Mouse (Mus musculus) neutrophil, adult 5-6 weeks (primary cell): ENCODE results near the gene Adgrv1. TPM values are rescaled to one million over a fixed set of nuclear protein-coding genes. Genes with fewer than 3 reads are reported as not detected.

Experiments
- ATAC-seq: fragments of 151-379, 151-347 bp; 2 replicates; pipeline ENCODE4 v1.8.0; 2017; ENCODE audit warnings: mild to moderate bottlenecking, moderate TSS enrichment; ENCODE audit not compliant: insufficient number of reproducible peaks, poor library complexity, low FRiP score, severe bottlenecking; ENCODE audit errors: extremely low read depth
- total RNA-seq: library from RNA; stranded (forward); fragments of 200-1000 nt; gene quantifications from 2 replicates; pipeline ENCODE4 v1.2.3, GENCODE M21; 2017

Adgrv1 gene
- total RNA-seq, 1 experiment from 2014 or later: 0.47 TPM

DNA sequence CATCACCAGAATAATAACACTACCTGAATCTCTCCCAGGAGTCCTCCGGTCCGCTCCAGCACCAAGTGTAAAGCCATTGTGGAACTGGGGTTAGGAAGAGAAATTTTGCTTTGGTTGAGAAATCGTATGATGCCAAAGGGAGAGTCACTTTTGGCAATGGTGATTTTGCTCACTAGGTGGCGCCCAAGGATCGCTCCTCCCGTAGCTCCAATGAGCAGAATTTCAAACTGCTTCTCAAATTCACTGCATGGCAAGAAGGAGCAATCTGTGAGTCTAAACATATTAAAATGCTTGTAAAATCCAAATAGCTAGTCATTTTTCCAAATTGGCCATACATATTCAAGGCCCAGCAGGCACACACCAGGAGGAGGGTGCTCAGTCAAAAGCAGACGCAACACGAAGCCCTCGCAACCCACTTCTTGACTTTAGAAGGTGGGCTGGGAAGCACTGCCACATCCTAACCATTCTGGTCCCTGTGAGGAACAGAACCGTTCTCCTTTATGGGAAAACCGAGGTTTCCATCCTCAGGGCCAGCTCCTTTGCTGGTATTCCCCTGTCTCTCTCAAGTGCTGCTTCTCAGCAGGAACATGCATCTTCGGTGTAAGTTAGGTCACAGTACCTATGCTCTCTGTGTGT lies 193.4 kb downstream of the Adgrv1 start:
- peak; percentile 51; the same call in 1 of the 2 replicates for ATAC-seq

DNA sequence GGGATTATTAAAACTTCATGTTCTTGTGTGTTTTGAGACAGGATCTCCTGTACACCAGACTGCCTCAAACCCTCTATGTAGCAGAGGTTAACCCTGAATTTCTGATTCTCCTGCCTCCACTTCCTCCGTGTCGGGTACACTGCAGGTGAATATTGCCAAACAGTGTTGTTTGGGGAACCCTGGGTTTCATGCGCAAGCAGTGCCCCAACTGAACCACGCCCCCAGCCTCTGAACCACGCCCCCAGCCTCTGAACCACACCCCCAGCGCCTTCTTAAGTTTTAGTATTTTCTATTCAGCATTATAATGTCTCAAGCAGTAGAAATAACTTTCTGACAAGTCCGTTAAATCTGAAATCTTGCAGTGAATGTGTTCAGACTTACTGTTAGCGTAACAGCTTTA lies 195.9 kb downstream of the Adgrv1 start:
- ATAC-seq: no peak

DNA sequence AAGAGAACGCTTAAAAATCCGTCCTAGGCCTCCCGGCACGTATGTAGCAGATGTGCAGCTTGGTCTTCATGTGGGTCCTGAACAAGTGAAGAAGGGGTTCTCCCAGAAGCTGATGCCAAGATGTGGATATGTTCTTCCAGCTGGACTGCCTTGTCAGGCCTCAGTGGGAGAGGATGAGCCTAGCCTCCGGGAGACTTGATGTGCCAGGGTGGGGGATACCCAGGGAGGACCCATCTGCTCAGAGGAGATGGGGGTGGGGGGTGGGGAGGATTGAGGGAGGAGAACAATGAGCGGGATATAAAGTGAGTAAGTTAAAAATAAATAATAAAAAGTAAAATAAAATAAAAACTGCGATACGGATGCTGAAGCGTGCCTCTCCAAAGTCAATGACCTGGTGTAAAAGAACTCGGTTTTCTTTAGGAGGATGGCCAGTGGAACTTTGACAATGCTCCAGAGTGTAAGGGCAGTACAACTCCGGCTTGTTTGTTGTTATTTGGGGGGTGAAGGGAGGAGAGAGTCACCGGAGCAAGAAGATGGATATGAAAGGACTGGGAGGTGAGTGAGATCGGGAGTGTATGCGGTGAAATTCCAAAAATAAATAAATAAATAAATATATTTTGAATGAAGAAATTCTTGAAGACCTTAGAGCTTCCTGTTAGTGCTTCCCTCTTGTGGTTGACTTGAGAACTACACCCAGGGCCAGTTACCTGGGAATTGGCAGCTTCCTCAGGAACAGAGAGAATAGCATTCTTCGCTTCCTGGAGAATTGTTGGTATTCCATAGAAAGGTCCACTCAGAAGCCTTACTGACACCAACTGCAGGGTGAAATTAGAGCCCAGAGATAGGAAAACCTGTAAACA lies 205.8 kb downstream of the Adgrv1 start:
- ATAC-seq: peak; percentile 39; the same call in 1 of the 2 replicates

DNA sequence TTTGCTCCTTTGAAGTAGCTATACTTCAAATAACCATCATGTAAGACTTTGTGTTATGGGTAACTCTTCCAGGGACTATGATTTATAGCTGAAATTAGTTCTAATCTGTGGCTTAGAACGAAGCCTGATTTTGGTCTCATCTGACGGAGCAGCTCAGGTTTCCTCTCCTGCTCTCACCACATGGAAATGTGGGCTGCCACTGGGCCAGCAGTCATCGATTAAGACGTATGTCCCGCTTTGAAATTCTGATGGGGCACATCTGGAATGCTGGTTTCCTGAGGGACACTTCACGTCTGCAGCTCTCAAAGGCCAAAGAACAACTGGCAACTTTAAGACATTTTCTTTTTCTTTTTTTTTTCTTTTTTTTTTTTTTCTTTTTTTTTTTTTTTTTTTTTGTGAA lies 207.8 kb downstream of the Adgrv1 start:
- ATAC-seq: no peak

DNA sequence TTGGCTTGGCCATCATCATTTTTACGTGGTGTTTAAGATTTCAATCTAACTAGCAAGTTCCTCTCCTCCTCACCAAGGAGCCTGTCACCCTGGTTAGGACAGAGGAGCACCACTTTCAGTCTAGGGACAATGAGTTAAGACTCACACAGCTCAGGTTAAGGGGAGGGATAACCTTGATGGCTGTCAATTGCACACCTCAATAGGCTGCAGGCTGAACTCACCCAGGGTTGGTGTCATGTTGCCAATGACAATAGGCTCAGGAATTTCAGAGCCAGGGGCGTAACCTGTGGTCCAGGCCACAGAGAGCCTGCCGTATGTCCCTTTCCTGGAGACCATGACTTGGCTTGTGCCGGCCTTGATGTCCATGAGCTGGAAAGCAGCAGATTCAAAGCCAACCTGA lies 209.0 kb downstream of the Adgrv1 start:
- no peak for ATAC-seq

DNA sequence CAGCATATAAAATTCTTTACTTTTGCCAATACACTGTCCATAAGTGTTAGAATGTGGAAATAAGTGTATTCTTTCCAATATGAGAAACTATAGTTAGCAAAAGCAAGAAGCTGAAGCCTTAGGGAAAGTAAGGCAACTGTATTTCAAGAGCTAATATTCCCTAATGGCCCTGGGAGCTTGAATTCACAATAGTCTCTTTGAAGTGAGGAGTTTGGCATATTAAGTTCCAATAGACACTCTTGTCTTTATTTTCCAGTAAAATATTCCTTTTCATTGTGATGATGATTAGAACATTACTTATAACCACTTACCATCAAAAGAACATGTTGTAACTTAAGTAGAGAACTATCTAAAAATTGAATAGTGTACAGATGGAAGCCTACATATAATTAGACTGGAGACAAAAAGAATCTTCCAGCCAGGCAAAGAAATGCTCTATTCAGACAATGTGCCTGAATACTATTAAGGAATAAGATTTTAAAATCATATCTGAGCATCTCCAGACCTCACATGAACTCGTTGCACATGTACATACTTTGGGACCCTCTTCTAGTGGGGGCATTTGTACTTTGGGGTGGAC lies 225.0 kb downstream of the Adgrv1 start:
- ATAC-seq: no peak

DNA sequence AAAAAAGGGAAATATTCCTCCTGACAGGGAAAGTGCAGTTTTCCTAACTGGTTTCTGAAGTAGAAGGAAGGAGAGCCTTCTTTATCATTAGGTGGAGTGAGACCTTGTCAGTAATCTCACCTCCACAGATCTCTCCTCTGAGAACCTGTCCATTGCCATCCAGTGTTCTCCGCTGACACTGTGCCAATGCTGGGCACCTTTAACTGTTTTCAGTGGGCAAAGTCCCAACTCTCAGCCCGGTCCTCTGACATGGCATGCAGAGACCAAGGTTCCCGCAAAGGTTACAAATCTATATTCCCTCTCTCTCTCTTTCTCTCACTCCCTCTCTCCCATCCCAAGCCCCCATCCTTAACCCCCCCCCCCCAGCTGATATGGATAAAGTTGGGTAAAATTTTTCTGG lies 230.1 kb downstream of the Adgrv1 start:
- ATAC-seq: no peak

DNA sequence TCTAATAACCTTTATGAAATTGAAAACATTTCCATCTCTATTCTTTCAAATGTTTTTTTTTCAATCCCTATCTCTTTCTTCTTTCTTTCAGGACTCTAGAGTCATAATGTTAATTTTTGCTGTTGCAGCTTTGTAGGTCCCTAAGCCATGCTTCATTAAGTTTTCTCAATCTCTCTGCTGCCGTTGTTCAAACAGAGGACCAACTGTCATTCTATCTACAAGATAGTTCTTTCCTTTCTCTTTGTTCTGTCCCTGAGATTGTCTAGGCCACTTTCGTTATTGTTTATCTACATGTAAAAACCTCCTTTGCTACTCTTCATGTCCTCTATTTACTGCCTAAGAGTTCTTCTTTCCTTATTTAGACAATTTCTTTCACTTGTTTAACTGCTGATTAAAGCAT lies 230.8 kb downstream of the Adgrv1 start:
- no peak for ATAC-seq

DNA sequence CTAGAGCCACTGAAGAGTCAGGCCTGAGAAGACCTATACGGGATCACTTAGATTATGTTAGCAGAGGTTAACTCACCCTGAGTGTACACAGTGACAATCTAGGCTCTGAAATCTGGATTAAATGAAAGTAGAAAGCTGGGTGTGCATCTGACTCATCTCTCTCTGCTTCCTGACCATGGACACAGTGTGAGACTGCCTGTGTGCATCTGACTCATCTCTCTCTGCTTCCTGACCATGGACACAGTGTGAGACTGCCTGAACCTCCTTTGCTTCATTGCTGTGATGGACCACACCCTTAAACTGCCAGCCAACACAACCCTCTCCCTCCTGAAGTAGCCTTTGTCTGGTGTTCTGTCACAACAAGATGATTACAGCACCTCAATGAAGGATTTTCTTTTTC lies 231.2 kb downstream of the Adgrv1 start:
- ATAC-seq: no peak

DNA sequence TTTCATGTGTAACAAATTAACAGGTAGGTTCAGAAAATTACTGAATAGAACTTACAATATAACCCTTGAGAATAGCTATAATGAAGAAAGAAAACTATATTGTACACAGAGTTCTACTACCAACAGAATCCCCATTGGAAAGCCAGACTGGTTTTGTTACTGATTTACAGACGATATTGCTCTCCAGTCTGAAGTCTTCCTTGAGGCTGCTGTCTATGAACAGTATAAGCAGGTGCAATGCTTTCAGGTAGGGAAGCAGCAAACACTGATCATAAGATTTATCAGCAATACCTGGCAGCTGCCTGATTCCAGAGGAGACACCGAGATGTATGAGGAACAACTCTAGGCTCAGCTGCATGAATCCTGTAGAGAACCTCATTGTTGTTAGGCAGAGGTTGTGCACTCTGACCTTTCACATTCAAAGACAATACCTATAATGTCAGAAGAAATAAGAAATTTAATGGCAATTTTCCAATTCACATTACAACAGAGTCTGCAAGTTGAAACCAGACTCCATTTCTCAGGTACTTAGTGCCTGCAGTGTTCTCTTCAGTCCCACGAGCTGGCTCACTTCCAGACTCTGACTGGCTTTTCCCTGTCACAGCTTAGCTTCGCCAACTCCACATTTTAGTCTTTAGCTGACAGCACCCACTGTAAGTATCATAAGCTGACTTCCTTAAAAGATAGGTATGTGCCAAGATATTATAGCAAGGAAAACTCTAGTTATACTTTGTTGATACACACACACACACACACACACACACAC lies 247.2 kb downstream of the Adgrv1 start:
- no peak for ATAC-seq

DNA sequence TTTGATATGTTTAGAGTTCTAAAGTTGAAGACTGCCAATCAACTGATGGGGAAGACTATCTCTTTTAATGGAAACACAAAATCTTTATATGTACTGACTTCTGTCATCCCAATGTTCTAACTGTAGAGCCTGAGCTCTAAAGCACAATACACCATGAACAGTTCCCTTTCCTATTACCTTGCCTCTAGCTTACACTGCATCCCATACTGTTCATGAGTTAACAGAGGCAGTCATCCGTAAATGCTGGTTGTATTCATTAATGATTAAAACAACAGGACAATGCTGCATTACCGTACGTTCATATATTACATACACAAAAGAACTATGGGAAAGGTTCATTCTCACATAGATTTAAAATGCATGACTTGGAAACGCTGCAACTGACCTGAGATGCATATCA lies 251.1 kb downstream of the Adgrv1 start:
- ATAC-seq: no peak

DNA sequence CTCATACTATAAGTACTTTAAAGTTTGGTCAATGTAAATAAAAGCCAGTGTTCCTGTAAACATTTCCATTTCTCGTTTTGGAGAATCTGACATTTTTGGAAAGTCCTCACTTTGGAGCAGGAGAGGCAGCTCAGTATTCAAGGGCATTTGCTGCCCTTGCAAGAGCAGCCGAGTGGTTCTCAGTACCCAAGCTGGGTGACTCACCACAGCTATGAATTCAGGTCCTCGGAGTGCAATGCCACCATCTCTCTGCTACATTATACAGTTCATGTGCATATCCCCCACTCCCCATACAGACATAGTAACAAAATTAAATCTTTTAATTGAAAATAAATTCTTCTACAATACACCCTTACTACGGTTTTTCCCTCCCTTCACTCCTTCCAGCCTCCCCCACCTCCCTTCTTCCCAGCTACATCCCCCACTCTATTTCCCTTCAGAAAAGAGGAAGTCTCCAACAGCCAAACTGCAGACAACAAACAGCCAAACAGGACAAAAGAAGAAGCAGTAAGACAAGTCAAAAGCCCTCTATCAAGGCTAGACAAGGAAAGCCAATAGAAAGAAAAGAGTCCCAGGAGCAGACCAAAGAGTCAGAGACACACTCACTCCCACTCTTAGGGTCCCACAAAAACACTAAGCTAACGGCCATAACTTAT lies 262.0 kb downstream of the Adgrv1 start:
- ATAC-seq: no peak

DNA sequence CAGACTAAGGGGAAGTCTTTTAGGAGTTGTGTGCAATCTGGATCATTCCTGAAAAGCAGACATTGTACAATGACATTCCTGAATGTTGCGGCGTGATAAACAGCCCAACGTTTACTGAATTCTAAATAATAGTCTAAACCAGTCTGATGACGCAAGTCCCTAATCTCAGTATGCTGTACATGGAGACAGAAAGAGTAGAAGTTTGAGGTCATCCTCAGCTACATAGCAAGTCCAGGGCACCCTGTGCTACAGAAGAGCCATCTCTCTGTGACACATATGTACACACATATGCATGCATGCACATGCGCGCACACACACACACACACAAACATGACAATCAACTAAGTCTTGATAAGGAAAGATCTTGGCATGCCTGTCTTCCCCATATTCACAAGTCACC lies 262.8 kb downstream of the Adgrv1 start:
- ATAC-seq: no peak

DNA sequence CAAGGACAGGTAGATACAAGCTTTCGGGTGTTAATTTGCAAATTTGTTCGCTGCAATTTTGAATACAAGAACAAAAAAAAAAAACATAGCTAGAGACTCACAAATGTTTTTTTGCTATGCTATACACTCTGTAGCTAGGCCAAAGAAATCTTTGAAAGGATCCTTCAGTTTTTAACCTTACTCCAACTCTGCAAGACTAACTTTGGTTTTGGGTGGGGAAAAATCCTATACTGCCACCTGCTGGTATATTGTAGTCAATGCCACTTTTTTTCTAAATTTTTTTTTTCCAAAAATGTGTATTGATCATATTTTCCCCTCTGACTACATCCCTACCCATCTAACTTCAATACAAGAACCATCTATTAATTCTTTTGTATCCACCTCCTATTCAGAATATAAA lies 263.4 kb downstream of the Adgrv1 start:
- 0 out of 2 replicates have a peak, but pooled peaks have one; percentile 61 for ATAC-seq

DNA sequence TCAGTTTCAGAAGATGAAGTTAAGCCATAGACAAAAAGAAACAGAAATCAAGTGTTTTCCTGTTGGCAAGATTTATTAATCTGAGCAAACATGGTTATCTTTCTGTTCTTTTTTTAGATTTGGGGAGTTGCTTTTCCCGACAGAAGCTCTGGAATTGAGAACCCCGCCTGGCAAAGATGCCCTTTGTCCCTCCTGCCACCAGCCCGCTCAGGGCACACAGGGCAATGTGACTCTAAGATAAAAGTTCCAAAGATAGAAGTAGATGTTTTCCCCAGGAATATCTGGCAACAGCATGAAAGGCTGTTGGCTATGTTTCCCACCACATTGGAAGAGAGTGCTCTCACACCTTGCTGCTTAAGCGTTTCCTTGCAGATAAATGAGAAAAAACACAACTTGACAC lies 264.0 kb downstream of the Adgrv1 start:
- no peak for ATAC-seq

DNA sequence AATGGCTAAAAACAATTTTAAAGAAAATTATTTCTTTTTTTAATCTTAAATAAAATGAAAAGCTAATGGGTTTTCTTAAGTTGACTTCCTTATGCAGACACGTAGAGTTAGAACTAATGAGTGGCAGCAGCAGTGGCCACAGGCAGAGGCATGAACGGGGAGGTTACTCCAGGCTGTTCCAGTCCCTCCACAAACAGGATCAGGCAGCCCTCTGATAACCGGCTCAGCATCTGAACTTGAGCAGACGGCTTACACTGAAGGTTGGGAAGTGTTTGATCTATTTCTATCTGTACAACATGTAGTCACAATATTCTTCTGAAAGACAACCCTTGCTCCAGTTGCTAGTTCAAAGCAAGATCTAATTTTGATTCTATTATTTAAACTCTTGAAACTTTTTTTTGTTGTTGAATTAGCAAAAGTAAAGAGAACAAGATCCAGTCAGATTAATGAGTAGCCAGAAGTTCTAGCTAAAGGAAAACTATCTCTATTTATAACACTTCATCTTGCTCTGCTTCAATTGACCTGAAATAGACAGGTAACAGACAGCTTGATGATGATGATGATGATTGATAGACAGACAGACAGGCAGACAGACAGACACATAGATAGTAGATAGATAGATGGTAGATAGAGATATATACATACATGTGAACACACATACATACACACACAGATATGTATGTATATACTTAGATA lies 265.1 kb downstream of the Adgrv1 start:
- no peak for ATAC-seq

DNA sequence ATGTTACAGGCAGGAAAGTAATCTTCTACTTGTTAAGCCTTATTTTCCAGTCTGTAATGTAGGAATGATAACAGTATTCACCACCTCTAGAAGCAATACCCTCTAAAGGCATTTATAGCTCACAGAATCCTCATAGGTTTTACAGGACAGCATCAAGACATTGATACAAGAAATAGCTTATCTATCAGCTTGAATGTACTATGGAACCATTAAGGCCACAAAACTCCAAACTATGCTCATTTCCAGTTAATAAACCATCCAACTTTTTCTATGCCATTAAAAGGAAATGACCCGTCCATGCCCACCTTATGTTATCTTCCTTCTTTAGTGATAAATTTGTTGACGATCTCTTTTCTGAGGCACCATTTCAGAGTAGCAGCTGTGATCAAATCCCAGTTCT lies 272.6 kb downstream of the Adgrv1 start:
- no peak for ATAC-seq

DNA sequence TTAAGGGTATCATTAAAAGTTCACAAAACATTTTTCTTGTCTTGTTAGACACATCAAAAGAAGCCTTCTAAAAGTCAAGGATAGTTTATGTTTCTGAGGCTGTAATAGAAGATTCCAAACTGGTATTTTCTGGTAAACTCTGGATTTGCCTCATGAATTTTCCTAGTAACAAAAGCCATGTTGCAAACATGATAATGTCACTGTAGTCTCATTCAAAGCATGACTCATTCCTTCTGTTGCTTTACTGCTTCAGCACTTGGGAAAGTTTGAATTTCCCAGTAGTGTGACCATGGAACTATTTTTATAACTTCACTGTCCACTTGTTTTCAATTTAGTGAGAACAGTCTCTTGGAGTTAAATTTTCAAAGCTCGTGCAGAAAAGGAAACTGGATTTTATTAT lies 274.2 kb downstream of the Adgrv1 start:
- ATAC-seq: no peak
